Mouse (Mus musculus) gonadal fat pad, adult 2 months (tissue): ENCODE results near the gene Stk32c. TPM values are rescaled to one million over a fixed set of nuclear protein-coding genes. Genes with fewer than 3 reads are reported as not detected.

Source experiments
- DNase-seq: peaks from one replicate; pipeline ENCODE4 v3.0.0-alpha.2; 2012; ENCODE audit warnings: low read depth
- polyA plus RNA-seq: library from polyadenylated mRNA; depleted of rRNA; stranded (reverse); fragments of >200 nt; gene quantifications from 2 replicates; pipeline ENCODE4 v1.2.3, GENCODE M21; 2012

The Stk32c gene
- polyA plus RNA-seq, 1 experiment, result 6.6 TPM

DNA sequence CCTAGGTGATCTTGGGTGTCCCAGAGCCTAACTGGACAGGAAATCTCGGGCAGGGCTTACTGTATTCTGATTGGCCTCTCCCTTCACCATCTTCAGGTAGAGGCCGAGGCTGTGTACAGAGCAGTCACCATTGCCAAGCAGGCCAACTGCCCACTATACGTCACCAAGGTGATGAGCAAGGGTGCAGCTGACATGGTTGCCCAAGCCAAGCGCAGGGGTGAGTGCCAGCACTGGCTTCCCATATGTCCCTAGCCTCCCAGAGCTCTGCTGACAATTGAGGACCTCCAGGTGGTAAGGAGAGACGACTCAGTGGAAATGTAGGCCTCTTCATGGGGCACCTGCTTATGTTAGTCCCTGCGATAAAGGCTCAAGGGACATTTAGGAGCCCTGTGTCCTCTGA, 118.3 kb downstream of the Stk32c start:
- DNase-seq, result no peak

GRCm38 (mm10) chr7:139093781-139094180, 119.3 kb downstream of the Stk32c start:
- DNase-seq, result no peak

DNA sequence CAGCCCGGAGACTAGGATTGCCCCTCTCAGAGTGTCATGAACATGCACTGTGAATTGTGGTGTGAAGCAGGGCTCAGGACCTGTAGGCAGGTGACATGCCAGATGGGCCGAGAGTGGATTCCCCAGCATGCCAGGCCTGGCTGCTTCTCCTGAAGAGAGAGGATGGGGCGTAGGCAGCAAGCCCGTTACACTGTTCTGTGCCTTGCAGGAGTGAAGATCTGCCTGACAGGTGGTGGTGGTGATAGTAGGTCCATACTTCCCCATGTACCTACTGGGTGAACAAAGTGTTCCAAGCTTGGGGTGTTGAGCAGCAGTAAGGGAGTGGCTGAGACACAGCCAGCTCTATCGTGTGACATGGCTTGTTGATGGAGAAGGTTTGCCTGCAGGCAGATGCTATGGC, 120.0 kb downstream of the Stk32c start:
- no peak for DNase-seq

DNA sequence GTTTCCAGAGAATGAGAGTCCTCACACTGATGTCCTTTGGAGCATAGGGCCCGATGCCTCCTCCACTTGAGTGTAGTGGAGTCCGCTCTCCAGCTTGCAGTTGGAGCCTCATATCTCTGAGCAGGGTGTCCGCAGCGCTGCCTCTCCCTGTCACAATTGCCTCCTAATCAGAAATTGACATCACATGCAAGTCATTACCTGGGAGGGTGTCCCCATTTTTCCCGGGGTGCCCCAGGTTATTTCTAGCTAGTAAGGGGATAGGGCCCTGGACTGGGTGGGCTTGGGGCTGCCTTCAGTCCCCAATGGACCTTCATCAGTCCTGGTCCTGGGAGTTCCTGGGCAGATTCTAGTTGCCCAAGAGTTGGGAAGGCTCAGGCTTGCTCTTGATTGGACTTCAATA, 120.4 kb downstream of the Stk32c start:
- DNase-seq, result no peak

DNA sequence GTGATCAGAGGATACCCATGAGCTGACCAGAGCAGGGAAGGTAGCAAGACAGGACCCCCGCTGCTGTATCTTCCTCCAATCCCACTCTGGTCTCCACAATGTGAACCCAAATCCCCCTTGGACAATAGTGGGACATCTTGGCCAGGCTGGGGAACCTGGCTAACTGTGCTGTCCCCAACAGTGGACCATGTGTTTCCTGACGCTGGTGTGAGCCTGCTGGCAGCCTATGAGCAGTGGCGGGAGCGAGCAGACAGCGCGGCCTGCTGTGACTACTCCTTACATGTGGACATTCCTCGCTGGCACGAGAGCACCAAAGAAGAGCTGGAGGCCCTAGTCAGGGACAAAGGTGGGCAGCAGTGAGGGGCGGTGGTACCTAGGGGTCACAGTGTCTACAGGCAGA, 121.4 kb downstream of the Stk32c start:
- no peak for DNase-seq

GRCm38 (mm10) chr7:139089892-139090874, 122.9 kb downstream of the Stk32c start:
- DNase-seq, result no peak

- no peak for DNase-seq
These were observed 125.3 kb downstream of the Stk32c start for GRCm38 (mm10) chr7:139087801-139088200.

- no peak for DNase-seq
These were observed 126.6 kb downstream of the Stk32c start for GRCm38 (mm10) chr7:139086195-139087158.

DNA sequence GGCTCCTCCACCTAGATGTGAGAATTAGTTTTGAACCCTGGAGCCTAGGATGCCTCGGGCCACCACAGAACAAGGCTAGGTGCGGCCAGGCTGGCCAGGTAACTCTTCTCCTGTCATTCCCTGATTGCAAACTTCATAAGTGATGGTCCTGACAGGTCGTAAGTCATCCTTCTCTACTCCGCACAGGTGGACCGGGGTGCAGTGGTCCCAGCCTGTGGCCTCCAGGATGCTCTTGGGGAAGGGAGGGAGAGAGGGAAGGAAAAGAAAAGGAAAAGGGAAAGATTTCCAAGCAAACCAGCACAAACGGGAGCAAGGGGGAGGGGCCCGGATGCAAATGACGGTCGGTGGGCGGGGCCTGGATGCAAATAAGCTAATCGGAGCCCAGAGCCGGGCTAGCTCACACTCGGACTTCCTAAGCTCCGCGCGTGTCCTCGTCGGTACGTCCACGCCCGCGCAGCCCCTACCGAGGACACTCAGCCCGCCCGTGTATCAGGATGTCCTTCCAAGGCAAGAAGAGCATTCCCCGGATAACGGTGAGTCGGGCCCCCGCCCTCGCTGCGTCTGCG, 127.4 kb downstream of the Stk32c start, which contains the start of gene Dpysl4:
Gene Dpysl4, plus strand, starts transcription at position 373 of the 566 bp plus-strand sequence.
- no peak for DNase-seq

DNA sequence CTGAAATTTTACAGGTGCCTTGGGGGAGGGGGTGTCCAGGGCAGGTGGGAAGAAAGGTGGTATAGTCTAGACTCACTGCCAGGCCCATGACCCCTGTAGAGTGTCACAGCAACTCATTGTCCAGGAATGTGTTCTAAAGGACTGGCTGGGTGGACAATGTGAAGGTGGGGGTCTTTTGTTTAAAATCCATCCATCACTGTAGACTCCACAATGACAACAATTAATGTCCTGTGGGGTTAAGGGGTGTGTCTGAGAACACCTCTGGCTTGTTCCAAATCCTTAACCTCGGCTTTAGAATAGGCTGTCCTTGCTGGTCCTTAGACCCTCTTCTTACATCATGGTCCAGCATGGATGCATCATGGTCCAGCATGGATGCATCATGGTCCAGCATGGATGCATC, 128.8 kb downstream of the Stk32c start:
- no peak for DNase-seq

DNA sequence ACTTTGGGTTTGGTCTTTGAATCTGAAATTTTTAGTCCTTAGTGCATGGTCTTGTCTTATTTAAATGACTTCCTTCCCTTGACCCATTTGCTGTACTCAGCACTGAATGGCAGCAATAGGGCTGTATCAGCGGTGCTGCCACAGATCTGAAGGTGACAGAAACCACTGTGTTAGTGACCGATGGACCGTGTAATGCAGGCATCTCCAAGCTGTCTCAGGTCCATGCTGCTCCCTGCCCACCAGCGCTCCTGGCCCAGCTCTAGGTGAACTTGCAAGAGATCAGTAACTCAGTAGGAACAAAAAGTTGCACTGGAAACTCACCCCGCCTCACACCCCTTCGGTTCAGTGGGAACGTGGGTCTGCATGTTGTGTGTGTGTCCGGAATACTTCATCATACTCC, 130.8 kb downstream of the Stk32c start:
- no peak for DNase-seq

- no peak for DNase-seq
These were observed 131.9 kb downstream of the Stk32c start for GRCm38 (mm10) chr7:139081158-139081557.

DNA sequence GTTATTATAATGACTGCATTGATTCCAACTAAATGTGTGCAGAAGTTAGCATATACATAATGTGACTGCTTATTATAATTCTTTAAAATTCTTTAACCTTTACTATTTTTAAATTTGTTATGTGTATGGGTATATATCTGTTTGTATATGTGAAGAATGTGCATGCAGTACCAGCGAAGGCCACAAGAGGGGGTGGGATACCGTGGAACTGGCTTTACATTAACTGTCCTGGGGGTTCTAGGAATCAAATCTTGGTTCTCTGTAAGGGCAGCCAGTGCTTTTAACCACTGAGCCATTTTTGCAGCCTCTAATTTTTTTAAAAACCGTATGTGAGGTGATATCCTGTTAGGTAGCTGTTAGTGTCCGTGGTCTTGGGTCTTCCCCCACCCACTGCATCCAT, 132.4 kb downstream of the Stk32c start:
- DNase-seq, result no peak

- no peak for DNase-seq
These were observed 134.0 kb downstream of the Stk32c start for GRCm38 (mm10) chr7:139079141-139079540.

- DNase-seq, result no peak
These were observed 134.9 kb downstream of the Stk32c start for GRCm38 (mm10) chr7:139078181-139078580.

GRCm38 (mm10) chr7:139077283-139077682, 135.8 kb downstream of the Stk32c start:
- no peak for DNase-seq

- DNase-seq, result no peak
These were observed 137.9 kb downstream of the Stk32c start for GRCm38 (mm10) chr7:139075054-139075794.

- DNase-seq, result no peak
These were observed 138.9 kb downstream of the Stk32c start for GRCm38 (mm10) chr7:139074189-139074588.

GRCm38 (mm10) chr7:139068182-139068623, 144.9 kb downstream of the Stk32c start:
- peak; percentile 22 for DNase-seq

DNA sequence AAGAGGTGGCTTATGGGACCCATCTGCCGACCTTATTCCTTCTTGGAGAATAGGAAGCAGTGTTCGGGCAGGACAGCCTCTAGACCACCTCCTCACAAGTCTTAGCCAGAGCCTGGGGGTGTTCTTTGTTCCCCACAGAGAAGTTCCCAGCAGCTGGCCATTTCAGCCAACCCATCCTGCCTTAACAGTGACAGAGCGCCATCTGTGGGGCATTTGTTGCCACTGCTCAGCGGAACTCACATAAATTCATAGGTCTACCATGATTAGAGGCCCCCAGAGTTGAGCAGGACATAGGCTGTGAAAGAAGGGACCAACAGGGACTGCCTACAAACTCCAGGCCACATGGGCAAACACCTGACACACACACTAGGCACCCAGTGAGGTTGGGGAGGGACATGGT, 149.7 kb downstream of the Stk32c start:
- no peak for DNase-seq
